Mouse (Mus musculus) myocyte (in vitro differentiated cells): Measurements from ENCODE around the gene Tmem132d. TPM values are rescaled to one million over a fixed set of nuclear protein-coding genes. Genes with fewer than 3 reads are reported as not detected.
"Not testable (repeated sequence)": the region's sequence is repeated elsewhere in the genome, so short reads cannot be mapped to it uniquely, and the experiment has no call there.

ENCODE experiments used
- H3K27me3 ChIP-seq: one replicate; pipeline ENCODE4 v1.6.1; 2011; ENCODE audit not compliant: control insufficient read depth, insufficient read depth, insufficient read length
- H3K36me3 ChIP-seq: one replicate; pipeline ENCODE4 v1.6.1; 2011; ENCODE audit not compliant: control insufficient read depth, insufficient read depth
- H3K4me2 ChIP-seq: one replicate; pipeline ENCODE4 v1.6.1; 2011; ENCODE audit warnings: low read depth, control low read depth
- H3K4me3 ChIP-seq: one replicate; pipeline ENCODE4 v1.5.1; 2011; ENCODE audit warnings: mild to moderate bottlenecking, control low read depth, moderate library complexity
- H3K79me2 ChIP-seq: one replicate; pipeline ENCODE4 v1.6.1; 2011; ENCODE audit not compliant: control insufficient read depth, insufficient read depth
- H3ac ChIP-seq: one replicate; pipeline ENCODE4 v1.6.1; 2011; ENCODE audit not compliant: control insufficient read depth, insufficient read length
- CEBPB ChIP-seq: IDR thresholded peaks from 2 replicates; pipeline ENCODE4 v1.6.1; 2011; ENCODE audit warnings: mild to moderate bottlenecking, moderate library complexity; ENCODE audit not compliant: poor library complexity, insufficient read depth, severe bottlenecking
- E2F4 ChIP-seq: IDR thresholded peaks from one replicate; pipeline ENCODE4 v1.6.1; 2011; ENCODE audit warnings: mild to moderate bottlenecking, control low read depth, moderate library complexity; ENCODE audit not compliant: insufficient read depth
- MAX ChIP-seq: IDR thresholded peaks from one replicate; pipeline ENCODE4 v1.6.1; 2011; ENCODE audit warnings: low read depth, mild to moderate bottlenecking, control low read depth
- MYOD1 ChIP-seq, 3 experiments: IDR thresholded peaks; one replicate each; pipeline ENCODE4 v1.6.1; 2011; ENCODE audit warnings: control low read depth in 2 of 3, low read depth in 2 of 3, mild to moderate bottlenecking in 2 of 3, moderate library complexity in 1 of 3; ENCODE audit not compliant: insufficient read length in 2 of 3, control insufficient read depth in 1 of 3
- MYOG ChIP-seq, 3 experiments: IDR thresholded peaks; one replicate each; pipeline ENCODE4 v1.6.1; 2011; ENCODE audit warnings: control low read depth in 2 of 3, low read depth in 2 of 3, mild to moderate bottlenecking in 2 of 3; ENCODE audit not compliant: insufficient read length in 2 of 3, control insufficient read depth in 1 of 3, insufficient read depth in 1 of 3
- POLR2A ChIP-seq: IDR thresholded peaks from one replicate; pipeline ENCODE4 v1.6.1; 2011; ENCODE audit warnings: low read depth, mild to moderate bottlenecking, control low read depth, moderate library complexity; ENCODE audit not compliant: insufficient read length
- POLR2AphosphoS2 ChIP-seq: IDR thresholded peaks from one replicate; pipeline ENCODE4 v1.6.1; 2011; ENCODE audit warnings: low read depth, control low read depth; ENCODE audit not compliant: insufficient read length
- REST ChIP-seq: IDR thresholded peaks from one replicate; pipeline ENCODE4 v1.6.1; 2011; ENCODE audit warnings: mild to moderate bottlenecking, control low read depth, moderate library complexity; ENCODE audit not compliant: insufficient read depth, insufficient read length
- SRF ChIP-seq: IDR thresholded peaks from one replicate; pipeline ENCODE4 v1.6.1; 2011; ENCODE audit warnings: low read depth; ENCODE audit not compliant: control insufficient read depth, insufficient read length
- TCF12 ChIP-seq: IDR thresholded peaks from one replicate; pipeline ENCODE4 v1.6.1; 2011; ENCODE audit warnings: mild to moderate bottlenecking, control low read depth; ENCODE audit not compliant: poor library complexity, insufficient read depth, severe bottlenecking
- TCF3 ChIP-seq: IDR thresholded peaks from one replicate; pipeline ENCODE4 v1.6.1; 2011; ENCODE audit warnings: low read depth, control low read depth; ENCODE audit not compliant: insufficient read length
- USF1 ChIP-seq: IDR thresholded peaks from one replicate; pipeline ENCODE4 v1.6.1; 2011; ENCODE audit warnings: low read depth, mild to moderate bottlenecking, control low read depth, moderate library complexity
- polyA plus RNA-seq: library from polyadenylated mRNA; unstranded; fragments of >200 nt; fragmentation: generic; extraction: Trizol; gene quantifications from one replicate; pipeline ENCODE4 v1.2.1, GENCODE M21; 2012; ENCODE audit warnings: missing spikeins

The Tmem132d gene
- polyA plus RNA-seq, 1 experiment: not detected

DNA sequence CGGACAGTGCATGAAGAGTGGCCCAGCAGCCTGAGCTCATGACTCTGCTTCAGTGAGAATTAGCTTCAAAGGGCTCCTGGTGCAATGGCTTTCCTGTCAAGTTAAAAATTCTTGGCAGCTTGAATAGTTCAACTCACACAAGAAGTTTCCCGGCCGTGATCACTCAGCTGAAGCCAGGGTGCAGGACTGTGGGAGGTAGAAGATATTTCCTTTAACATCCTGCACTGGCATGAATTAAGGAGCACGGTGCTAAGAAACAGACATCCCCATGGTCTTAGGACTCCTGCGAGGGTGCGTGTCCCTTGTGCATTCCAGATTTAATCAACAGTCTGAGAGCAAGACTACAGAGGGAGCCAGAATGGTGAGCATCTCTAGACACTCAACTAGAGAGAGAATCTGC, 480.1 kb downstream of the Tmem132d start:
- H3K4me2 ChIP-seq: no peak overlapping the region
- no peaks in the 10 kb centered on the region for H3K27me3 ChIP-seq
- TF ChIP-seq POLR2A: no peak
- TF ChIP-seq MAX: no peak
- TF ChIP-seq MYOG (IDR thresholded peaks at IDR 0.05; ENCODE audit: control insufficient read depth in 1 of 3, insufficient read depth in 1 of 3, insufficient read length in 2 of 3, low read depth in 2 of 3): no peak
- TF ChIP-seq REST: no peak
- no peak for TF ChIP-seq MYOD1 (IDR thresholded peaks at IDR 0.05; ENCODE audit: control insufficient read depth in 1 of 3, insufficient read length in 2 of 3, low read depth in 2 of 3)
- TF ChIP-seq POLR2AphosphoS2: no peak
- TF ChIP-seq TCF3: no peak
- TF ChIP-seq CEBPB: no peak
- TF ChIP-seq E2F4: no peak
- TF ChIP-seq USF1: no peak
- no peak for TF ChIP-seq SRF
- no peak for TF ChIP-seq TCF12
- no peaks in the 10 kb centered on the region for H3K79me2 ChIP-seq
- H3ac ChIP-seq: no peak overlapping the region
- H3K36me3 ChIP-seq: no peaks in the 10 kb centered on the region
- H3K4me3 ChIP-seq: no peak overlapping the region

GRCm38 (mm10) chr5:127950574-127950973, 482.3 kb downstream of the Tmem132d start:
- Histone ChIP-seq H3K4me3 (no peak overlapping the region), H3K4me2 (no peak overlapping the region), H3K79me2 (no peaks in the 10 kb centered on the region), H3K36me3 (no peaks in the 10 kb centered on the region), H3K27me3 (no peaks in the 10 kb centered on the region), H3ac (no peak overlapping the region)
- no peak for TF ChIP-seq MYOG (IDR thresholded peaks at IDR 0.05; ENCODE audit: control insufficient read depth in 1 of 3, insufficient read depth in 1 of 3, insufficient read length in 2 of 3, low read depth in 2 of 3)
- TF ChIP-seq MYOD1 (IDR thresholded peaks at IDR 0.05; ENCODE audit: control insufficient read depth in 1 of 3, insufficient read length in 2 of 3, low read depth in 2 of 3): no peak
- TF ChIP-seq TCF3: no peak
- TF ChIP-seq POLR2AphosphoS2: no peak
- no peak for TF ChIP-seq TCF12
- no peak for TF ChIP-seq SRF
- no peak for TF ChIP-seq USF1
- no peak for TF ChIP-seq CEBPB
- TF ChIP-seq E2F4: no peak
- no peak for TF ChIP-seq REST
- no peak for TF ChIP-seq POLR2A
- no peak for TF ChIP-seq MAX

- no peaks in the 10 kb centered on the region for H3K27me3 ChIP-seq
- no peak overlapping the region for H3K4me3 ChIP-seq
- no peak overlapping the region for H3ac ChIP-seq
- no peaks in the 10 kb centered on the region for H3K36me3 ChIP-seq
- H3K4me2 ChIP-seq: no peak overlapping the region
- no peaks in the 10 kb centered on the region for H3K79me2 ChIP-seq
- no peak for TF ChIP-seq TCF12
- no peak for TF ChIP-seq POLR2AphosphoS2
- no peak for TF ChIP-seq MAX
- TF ChIP-seq E2F4: no peak
- no peak for TF ChIP-seq REST
- TF ChIP-seq SRF: no peak
Observed at GRCm38 (mm10) chr5:127947275-127947674, 485.6 kb downstream of the Tmem132d start.

DNA sequence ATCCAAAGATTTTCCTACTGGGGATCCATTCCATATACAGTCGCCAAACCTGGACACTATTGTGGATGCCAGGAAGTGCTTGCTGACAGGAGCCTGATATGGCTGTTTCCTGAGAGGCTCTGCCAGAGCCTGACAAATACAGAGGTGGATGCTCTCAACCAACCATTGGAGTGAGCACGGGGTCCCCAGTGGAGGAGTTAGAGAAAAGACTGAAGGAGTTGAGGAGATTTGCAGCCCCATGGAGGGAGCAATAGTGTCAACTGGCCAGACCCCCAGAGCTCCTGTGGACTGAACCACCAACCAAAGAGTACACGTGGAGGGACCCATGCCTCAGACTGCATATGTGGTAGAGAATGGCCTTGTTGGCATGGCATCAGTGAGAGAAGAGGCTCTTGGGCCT, 490.7 kb downstream of the Tmem132d start:
- H3K4me3 ChIP-seq, H3ac ChIP-seq, H3K27me3 ChIP-seq, H3K4me2 ChIP-seq, H3K79me2 ChIP-seq, H3K36me3 ChIP-seq: not testable (repeated sequence)

DNA sequence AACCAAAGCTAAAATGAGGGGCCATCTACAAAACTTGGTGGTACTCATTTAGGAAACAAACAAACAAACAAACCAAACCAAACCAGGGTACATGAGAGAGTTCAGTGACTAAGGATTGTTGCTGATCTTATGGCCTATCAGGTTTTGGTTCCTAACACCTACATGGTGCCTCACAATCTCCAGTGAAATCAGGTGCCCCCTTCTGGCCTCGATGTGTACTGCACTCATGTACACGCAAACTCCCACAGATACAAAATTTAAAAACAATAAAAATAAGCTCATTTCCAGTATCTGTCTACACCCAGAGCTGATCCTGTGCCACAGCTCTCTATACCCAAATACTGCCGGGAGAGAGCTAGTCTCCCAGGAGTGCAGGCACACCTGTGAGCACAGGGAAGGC, 495.0 kb downstream of the Tmem132d start:
- Histone ChIP-seq H3K4me2 (no peak overlapping the region), H3K36me3 (no peaks in the 10 kb centered on the region), H3K79me2 (no peaks in the 10 kb centered on the region), H3K27me3 (no peaks in the 10 kb centered on the region), H3K4me3 (no peak overlapping the region), H3ac (no peak overlapping the region)
- TF ChIP-seq TCF12: no peak
- TF ChIP-seq E2F4: no peak
- no peak for TF ChIP-seq POLR2AphosphoS2
- TF ChIP-seq TCF3: no peak
- no peak for TF ChIP-seq CEBPB
- TF ChIP-seq MYOG (IDR thresholded peaks at IDR 0.05; ENCODE audit: control insufficient read depth in 1 of 3, insufficient read depth in 1 of 3, insufficient read length in 2 of 3, low read depth in 2 of 3): no peak
- TF ChIP-seq POLR2A: no peak
- no peak for TF ChIP-seq USF1
- TF ChIP-seq REST: no peak
- no peak for TF ChIP-seq MYOD1 (IDR thresholded peaks at IDR 0.05; ENCODE audit: control insufficient read depth in 1 of 3, insufficient read length in 2 of 3, low read depth in 2 of 3)
- no peak for TF ChIP-seq SRF
- TF ChIP-seq MAX: no peak
